Mouse (Mus musculus) lung, postnatal 36 days (tissue): ENCODE data around the gene Stc2.

ENCODE experiments used
- DNase-seq: peaks from one replicate; pipeline ENCODE4 v3.0.0; 2022; ENCODE audit warnings: mixed read lengths

Stc2 gene

GRCm38 (mm10) chr11:31369648-31370286, at the start of gene Stc2:
Stc2 (minus strand) TSS chr11:31370074.
- DNase-seq: peak; percentile 55

GRCm38 (mm10) chr11:31417071-31417470, 47.2 kb upstream of the Stc2 start:
- DNase-seq: no peak

DNA sequence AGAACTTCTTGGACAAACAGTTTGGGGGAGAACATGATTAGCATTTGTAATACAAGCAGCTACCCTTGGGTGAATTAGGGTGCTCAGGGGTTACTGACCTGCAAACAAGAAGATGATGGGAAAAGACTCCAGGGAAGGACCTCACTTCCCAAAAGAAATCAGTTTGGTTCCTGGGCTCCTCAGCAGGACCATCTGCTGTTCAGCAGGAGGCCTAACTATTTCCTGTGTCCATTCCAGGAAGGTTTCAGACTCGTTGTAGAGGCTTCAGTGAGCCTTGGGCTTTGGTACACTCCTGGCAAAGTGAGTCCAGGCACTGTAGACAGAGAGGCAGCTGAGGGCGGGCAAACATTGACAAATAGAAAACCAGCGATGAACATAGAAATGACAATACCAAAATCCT, 42.5 kb upstream of the Stc2 start:
- DNase-seq: no peak

DNA sequence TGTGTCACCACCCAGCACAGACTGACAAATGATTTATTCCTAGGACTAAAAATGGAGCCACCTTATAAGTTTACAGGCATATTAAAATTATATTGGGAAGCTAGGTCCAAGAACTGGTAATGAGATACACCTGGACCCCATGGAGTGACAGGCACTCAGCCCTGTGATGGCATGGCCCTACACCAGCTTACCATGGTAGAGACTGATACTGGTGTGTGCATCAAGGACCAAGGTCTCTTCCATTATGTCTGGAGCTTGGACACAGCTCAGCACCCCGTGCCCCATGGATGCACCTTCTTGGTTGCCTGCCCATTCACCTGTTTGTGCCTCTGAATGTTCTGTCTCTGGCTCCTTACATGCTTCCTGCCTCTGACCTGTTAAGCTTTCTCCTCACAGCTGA, 36.9 kb upstream of the Stc2 start:
- DNase-seq: no peak

DNA sequence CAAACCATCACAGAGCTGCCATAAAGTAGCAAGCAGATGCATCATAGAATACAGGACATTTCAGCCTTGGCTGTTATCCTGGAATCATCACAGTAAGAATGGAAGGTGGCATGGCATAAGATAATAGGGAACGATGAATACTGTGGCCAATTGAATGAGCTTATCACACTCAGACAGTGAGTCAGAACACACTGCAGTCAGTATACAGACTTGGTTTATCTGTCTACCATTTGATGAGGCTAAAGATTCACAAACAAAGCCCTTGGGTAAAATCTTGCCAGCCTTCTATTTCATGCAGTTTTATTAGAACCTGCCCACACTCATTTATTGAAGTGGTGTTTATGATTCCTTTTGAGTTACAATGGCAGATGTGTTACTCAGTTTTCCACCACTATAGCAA, 33.2 kb upstream of the Stc2 start:
- DNase-seq: no peak

GRCm38 (mm10) chr11:31398604-31399003, 28.7 kb upstream of the Stc2 start:
- no peak for DNase-seq

GRCm38 (mm10) chr11:31396638-31397417, 27.0 kb upstream of the Stc2 start:
- no peak for DNase-seq

DNA sequence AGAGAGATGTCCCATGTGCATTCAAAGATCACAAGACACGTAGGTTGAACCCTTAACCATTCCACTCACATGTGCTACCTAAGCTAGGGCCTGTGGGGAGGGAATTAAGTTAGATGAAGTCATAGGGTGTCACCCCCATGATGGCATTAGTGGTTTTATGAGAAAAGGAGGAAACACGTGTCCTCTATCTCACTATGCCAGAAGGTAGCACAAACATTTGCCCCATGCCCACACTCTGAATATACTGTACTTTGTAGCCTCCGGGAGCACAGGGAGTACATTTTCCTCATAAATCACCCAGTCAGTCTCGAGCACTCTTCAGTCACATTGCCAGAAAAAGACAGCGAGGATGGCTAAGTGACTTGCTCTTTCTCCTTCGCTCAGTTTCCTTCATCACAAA, 24.2 kb upstream of the Stc2 start:
- no peak for DNase-seq

DNA sequence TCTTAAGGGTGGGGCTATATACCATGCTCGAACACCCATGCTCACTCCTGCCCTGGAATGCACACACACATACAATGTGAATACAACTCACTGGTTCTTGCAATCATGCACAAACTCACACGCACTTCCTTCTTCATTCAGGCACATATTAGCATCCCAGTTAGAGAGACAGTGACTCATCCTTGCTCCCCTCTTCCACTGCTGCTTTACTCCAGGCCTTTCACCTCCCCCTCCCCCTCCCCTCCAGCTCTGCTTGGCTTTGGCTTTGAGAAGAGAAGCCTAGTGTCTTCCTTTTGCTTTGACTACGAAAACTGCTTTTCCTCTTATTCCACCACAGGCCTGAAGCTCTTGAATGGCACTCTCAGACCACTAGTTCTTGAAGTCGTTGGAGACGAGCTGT, 22.5 kb upstream of the Stc2 start:
- DNase-seq: no peak

- no peak for DNase-seq
These were observed 19.0 kb upstream of the Stc2 start for GRCm38 (mm10) chr11:31388890-31389289.

- DNase-seq: no peak
These were observed 17.7 kb upstream of the Stc2 start for GRCm38 (mm10) chr11:31387526-31387925.

- no peak for DNase-seq
These were observed 16.7 kb upstream of the Stc2 start for GRCm38 (mm10) chr11:31386571-31386970.

GRCm38 (mm10) chr11:31383968-31384367, 14.1 kb upstream of the Stc2 start:
- no peak for DNase-seq

- DNase-seq: no peak
These were observed 12.3 kb upstream of the Stc2 start for GRCm38 (mm10) chr11:31382145-31382544.

GRCm38 (mm10) chr11:31373438-31373837, 3.6 kb upstream of the Stc2 start:
- peak; percentile 64 for DNase-seq

DNA sequence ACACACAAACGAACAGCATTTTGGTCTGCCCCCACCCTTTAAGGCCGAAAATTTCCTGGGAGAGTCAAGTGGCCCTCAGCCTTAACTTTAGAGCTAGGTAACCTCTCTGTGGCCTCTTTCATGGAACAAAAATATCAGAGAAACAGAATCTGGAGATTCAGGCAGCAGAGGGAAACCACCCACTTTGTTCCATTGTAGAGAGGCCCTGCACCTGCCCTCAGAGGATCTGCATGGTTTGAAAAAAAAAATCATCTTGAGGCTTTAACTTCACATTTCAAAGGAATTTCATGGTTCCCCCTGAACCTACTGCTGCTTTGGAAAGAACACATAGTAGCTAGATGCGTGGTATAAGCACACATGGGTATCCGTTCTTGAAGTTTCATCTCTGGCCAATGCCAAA, 2.3 kb upstream of the Stc2 start:
- DNase-seq: no peak

- peak; percentile 21 for DNase-seq
These were observed 1.5 kb upstream of the Stc2 start for GRCm38 (mm10) chr11:31371256-31371838.

- DNase-seq: no peak
These were observed 759 bp upstream of the Stc2 start for GRCm38 (mm10) chr11:31370436-31371230.

GRCm38 (mm10) chr11:31368965-31369647, 768 bp downstream of the Stc2 start:
- DNase-seq: peak; percentile 19

- no peak for DNase-seq
These were observed 1.5 kb downstream of the Stc2 start for GRCm38 (mm10) chr11:31368252-31368964.

DNA sequence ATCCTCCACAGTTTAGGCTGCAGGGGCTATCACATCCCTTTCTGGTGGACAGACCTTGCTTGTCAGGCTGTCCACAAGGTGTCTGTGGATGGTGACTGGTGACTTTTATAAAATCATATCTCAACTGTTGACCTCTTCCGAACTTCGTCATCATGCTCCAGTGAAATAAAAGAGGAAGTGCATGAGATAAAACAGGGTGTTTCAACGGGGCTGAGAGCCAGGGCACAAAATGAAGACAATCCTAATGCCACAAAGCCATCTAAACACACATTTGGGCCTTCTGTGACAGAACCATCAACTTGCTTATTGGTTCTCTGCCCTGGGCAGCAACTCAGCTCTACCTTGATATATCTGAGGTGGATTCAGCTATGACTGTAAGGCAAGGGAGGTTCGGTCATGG, 3.0 kb downstream of the Stc2 start:
- no peak for DNase-seq

GRCm38 (mm10) chr11:31366421-31366820, 3.5 kb downstream of the Stc2 start:
- no peak for DNase-seq
